Mouse (Mus musculus): ENCODE data around the gene Olfr750. TPM values are rescaled to one million over a fixed set of nuclear protein-coding genes. Genes with fewer than 3 reads are reported as not detected.

The Olfr750 gene
- total RNA-seq, 2 experiments from 2014 or later: not detected

- no peak for DNase-seq (ENCODE audit: low spot score in 2 of 2)
- intact Hi-C loops (cut with DNase I): no loop called here
Measured at GRCm38 (mm10) chr14:51051941-51052340, 22.3 kb downstream of the Olfr750 start.

- intact Hi-C loops (cut with DNase I): no loop called here
- DNase-seq (ENCODE audit: low spot score in 2 of 2): no peak
Measured at GRCm38 (mm10) chr14:51050063-51050462, 24.2 kb downstream of the Olfr750 start, which contains the start of gene Rnase11. Rnase11 (minus strand) TSS chr14:51050163.

GRCm38 (mm10) chr14:51047846-51048245 lies 26.4 kb downstream of the Olfr750 start:
- intact Hi-C loops (cut with DNase I): no loop called here
- no peak for DNase-seq (ENCODE audit: low spot score in 2 of 2)

- intact Hi-C loops (cut with DNase I): no loop called here
- no peak for DNase-seq (ENCODE audit: low spot score in 2 of 2)
Measured at GRCm38 (mm10) chr14:51041769-51042168, 32.5 kb downstream of the Olfr750 start, which contains the start of gene Rnase9. Rnase9 (minus strand) TSS chr14:51041869.

GRCm38 (mm10) chr14:51036214-51036613 lies 38.0 kb downstream of the Olfr750 start:
- intact Hi-C loops (cut with DNase I): no loop called here
- no peak for DNase-seq (ENCODE audit: low spot score in 2 of 2)

- DNase-seq (ENCODE audit: low spot score in 2 of 2): no peak
- intact Hi-C loops (cut with DNase I): no loop called here
Measured at GRCm38 (mm10) chr14:51035206-51035605, 39.0 kb downstream of the Olfr750 start.

GRCm38 (mm10) chr14:51027387-51028155 lies 46.7 kb downstream of the Olfr750 start:
- intact Hi-C loops (cut with DNase I): loop anchor here (2.0 kb wide), 1 partner anchor 69 kb away; no protein-coding TSS in a partner anchor
- no peak for DNase-seq (ENCODE audit: low spot score in 2 of 2)

GRCm38 (mm10) chr14:51026391-51027133 lies 47.7 kb downstream of the Olfr750 start:
- intact Hi-C loops (cut with DNase I): loop anchor here (1.0 to 2.0 kb wide), 2 partner anchors 37 to 70 kb away; no protein-coding TSS in a partner anchor
- peak; percentile 19 to 42 for DNase-seq (ENCODE audit: low spot score in 2 of 2)

- intact Hi-C loops (cut with DNase I): no loop called here
- no peak for DNase-seq (ENCODE audit: low spot score in 2 of 2)
Measured at GRCm38 (mm10) chr14:51024820-51025219, 49.4 kb downstream of the Olfr750 start.

- intact Hi-C loops (cut with DNase I): no loop called here
- no peak for DNase-seq (ENCODE audit: low spot score in 2 of 2)
Measured at GRCm38 (mm10) chr14:51023457-51023856, 50.8 kb downstream of the Olfr750 start.

GRCm38 (mm10) chr14:51017256-51017655 lies 57.0 kb downstream of the Olfr750 start:
- intact Hi-C loops (cut with DNase I): no loop called here
- no peak for DNase-seq (ENCODE audit: low spot score in 2 of 2)

Other genes starting within 250 kb of the Olfr750 start
- 1 to 10 TPM; 2.9 to 4.1 TPM for gene Tep1, start 203.9 kb downstream of the Olfr750 start, total RNA-seq (2021)
- 1 to 10 TPM; 3.6 to 4.8 TPM for gene Klhl33, start 176.9 kb downstream of the Olfr750 start, total RNA-seq (2021)
- 10 to 100 TPM; 32.0 to 35.7 TPM for gene Osgep, start 149.5 kb downstream of the Olfr750 start, total RNA-seq (2021)
- gene Apex1, start 149.5 kb downstream of the Olfr750 start, total RNA-seq (2021): 10 to 100 TPM; 52.0 to 58.6 TPM
- gene Pip4p1, start 143.6 kb downstream of the Olfr750 start, total RNA-seq (2021): 100 to 1,000 TPM in 1 of 2 experiments, 10 to 100 TPM in 1; 89.8 to 103 TPM
- 10 to 100 TPM; 10.7 to 11.0 TPM for gene Pnp, start 143.4 kb downstream of the Olfr750 start, total RNA-seq (2021)
- gene Gm49342, start 129.9 kb downstream of the Olfr750 start, total RNA-seq (2021): 10 to 100 TPM in 1 of 2 experiments, 1 to 10 TPM in 1; 10.0 to 13.0 TPM
- gene Pnp2, start 118.4 kb downstream of the Olfr750 start, total RNA-seq (2021): 1 to 10 TPM; 1.1 to 1.4 TPM
- gene Rnase10, start 66.7 kb downstream of the Olfr750 start, total RNA-seq (2021): under 1 TPM; 0.20 to 0.25 TPM
- not detected for gene Rnase9, start 32.6 kb downstream of the Olfr750 start, total RNA-seq (2021)
- not detected for gene Rnase11, start 24.3 kb downstream of the Olfr750 start, total RNA-seq (2021)
- not detected for gene Rnase12, start 16.8 kb downstream of the Olfr750 start, total RNA-seq (2021)
- 10 to 100 TPM; 17.8 to 19.3 TPM for gene Rnase4, start 16.6 kb upstream of the Olfr750 start, total RNA-seq (2021)
- 1 to 10 TPM; 3.6 to 5.3 TPM for gene Ang, start 16.7 kb upstream of the Olfr750 start, total RNA-seq (2021)
- gene Eddm3b, start 40.0 kb upstream of the Olfr750 start, total RNA-seq (2021): not detected
- under 1 TPM in 1 of 2 experiments, not detected in 1; 0.12 TPM for gene Rnase6, start 49.5 kb upstream of the Olfr750 start, total RNA-seq (2021)
- gene Rnase1, start 72.3 kb upstream of the Olfr750 start, total RNA-seq (2021): under 1 TPM; 0.76 to 0.97 TPM
- gene Rnase2b, start 87.8 kb upstream of the Olfr750 start, total RNA-seq (2021): not detected
- gene Ang2, start 124.7 kb upstream of the Olfr750 start, total RNA-seq (2021): not detected
- gene Ear14, start 129.0 kb upstream of the Olfr750 start, total RNA-seq (2021): not detected
- gene Rnase2a, start 181.7 kb upstream of the Olfr750 start, total RNA-seq (2021): not detected

All from left cerebral cortex, postnatal 36 days (tissue).